Mouse (Mus musculus) left cerebral cortex, adult 2 months (tissue): ENCODE data around the gene Smim4. TPM values are rescaled to one million over a fixed set of nuclear protein-coding genes. Genes with fewer than 3 reads are reported as not detected.

ENCODE experiments used
- DNase-seq, 2 experiments: peaks; one replicate each; pipeline ENCODE4 v3.0.0; 2021 to 2022; ENCODE audit warnings: low spot score in 2 of 2, mixed read lengths in 1 of 2; ENCODE audit errors: extremely low spot score in 1 of 2
- H3K27ac ChIP-seq: fragments of 200-600 bp; 2 replicates; pipeline ENCODE4 v1.8.1; 2022
- H3K4me3 ChIP-seq: fragments of 200-600 bp; 2 replicates; pipeline ENCODE4 v1.8.1; 2022
- CTCF ChIP-seq: fragments of 200-600 bp; IDR thresholded peaks from 2 replicates; pipeline ENCODE4 v1.8.1; 2022; ENCODE audit warnings: antibody characterized with exemption, mild to moderate bottlenecking, moderate library complexity
- intact Hi-C: fragments of 180-260 bp; cut with DNase I; formaldehyde crosslinking; loops from one replicate; pipeline ENCODE4 v1.15.1; 2025
- total RNA-seq, 2 experiments: library from RNA; stranded (reverse); gene quantifications; 2 replicates each; pipeline ENCODE4 v1.2.3; 2021

Gene Smim4
- total RNA-seq, 2 experiments from 2014 or later, result 21.9 to 23.5 TPM

GRCm38 (mm10) chr14:31087433-31087832 is 41.3 kb downstream of the Smim4 start:
- no peak overlapping the region for H3K27ac ChIP-seq
- H3K4me3 ChIP-seq, result no peak overlapping the region
- no peak for DNase-seq
- intact Hi-C loops, result no loop called here
- TF ChIP-seq CTCF, result no peak; the same call in 1 of the 2 replicates

GRCm38 (mm10) chr14:31081147-31081546 is 47.6 kb downstream of the Smim4 start:
- no peak for DNase-seq
- Histone ChIP-seq H3K4me3 (no peak overlapping the region), H3K27ac (no peak overlapping the region)
- intact Hi-C loops, result no loop called here
- TF ChIP-seq CTCF, result no peak

GRCm38 (mm10) chr14:31079313-31080028 is 49.3 kb downstream of the Smim4 start:
- no peak overlapping the region for H3K27ac ChIP-seq
- intact Hi-C loops, result no loop called here
- no peak for TF ChIP-seq CTCF

GRCm38 (mm10) chr14:31078597-31079208 is 50.1 kb downstream of the Smim4 start:
- no peak for DNase-seq
- intact Hi-C loops, result no loop called here
- TF ChIP-seq CTCF, result no peak
- Histone ChIP-seq H3K4me3 (no peak overlapping the region), H3K27ac (no peak overlapping the region)

More at GRCm38 (mm10) chr14:31079313-31080028, 49.3 kb downstream of the Smim4 start:
- DNase-seq, result no peak
- no peak overlapping the region for H3K4me3 ChIP-seq

GRCm38 (mm10) chr14:31069086-31069733 is 59.5 kb downstream of the Smim4 start:
- no peak for DNase-seq
- Histone ChIP-seq H3K27ac (no peak overlapping the region), H3K4me3 (no peak overlapping the region)
- TF ChIP-seq CTCF, result no peak
- intact Hi-C loops, result loop anchor here (5.0 kb wide), 1 partner anchor 37 kb away; no protein-coding TSS in a partner anchor

- peak; percentile 50 for TF ChIP-seq CTCF
- intact Hi-C loops, result loop anchor here (5.0 kb wide), 1 partner anchor 80 kb away; no protein-coding TSS in a partner anchor
- H3K4me3 ChIP-seq, result no peak overlapping the region
- no peak overlapping the region for H3K27ac ChIP-seq
- DNase-seq, result no peak
These were observed 66.5 kb downstream of the Smim4 start for GRCm38 (mm10) chr14:31062277-31062676.

- no peak for TF ChIP-seq CTCF
- H3K4me3 ChIP-seq, result no peak overlapping the region
- no peak for DNase-seq
- no peak overlapping the region for H3K27ac ChIP-seq
- intact Hi-C loops, result loop anchor here (5.0 kb wide), 1 partner anchor 34 kb away; no protein-coding TSS in a partner anchor
These were observed 82.9 kb downstream of the Smim4 start for GRCm38 (mm10) chr14:31045817-31046216.

- no peak for DNase-seq
- no peak overlapping the region for H3K4me3 ChIP-seq
- TF ChIP-seq CTCF, result no peak
- intact Hi-C loops, result loop anchor here (5.0 kb wide), 1 partner anchor 33 kb away; no protein-coding TSS in a partner anchor
- H3K27ac ChIP-seq, result no peak overlapping the region
These were observed 83.5 kb downstream of the Smim4 start for GRCm38 (mm10) chr14:31045296-31045695.

Other genes with a start within 250 kb of the Smim4 start
- 1 to 10 TPM; 2.1 to 3.5 TPM for gene Mustn1, start 249.8 kb downstream of the Smim4 start, total RNA-seq
- under 1 TPM in 1 of 2 experiments, not detected in 1; 0.12 TPM for gene Itih4, start 242.5 kb downstream of the Smim4 start, total RNA-seq
- gene Itih3, start 205.2 kb downstream of the Smim4 start, total RNA-seq, result 10 to 100 TPM; 24.6 to 24.7 TPM
- gene Itih1, start 185.7 kb downstream of the Smim4 start, total RNA-seq, result not detected
- gene Nek4, start 177.6 kb downstream of the Smim4 start, total RNA-seq, result 10 to 100 TPM; 18.8 to 19.2 TPM
- 10 to 100 TPM; 42.1 to 44.3 TPM for gene Glt8d1, start 127.6 kb downstream of the Smim4 start, total RNA-seq
- gene Spcs1, start 127.3 kb downstream of the Smim4 start, total RNA-seq, result 100 to 1,000 TPM; 137 to 156 TPM
- gene Pbrm1, start 109.8 kb downstream of the Smim4 start, total RNA-seq, result 10 to 100 TPM; 56.9 to 58.0 TPM
- gene Gnl3, start 109.8 kb downstream of the Smim4 start, total RNA-seq, result 10 to 100 TPM; 50.5 to 51.0 TPM
- gene Nt5dc2, start 2.1 kb upstream of the Smim4 start, total RNA-seq, result 1 to 10 TPM; 2.5 to 2.8 TPM
- 10 to 100 TPM; 21.2 to 29.4 TPM for gene Stab1, start 39.7 kb upstream of the Smim4 start, total RNA-seq
- gene Tnnc1, start 79.4 kb upstream of the Smim4 start, total RNA-seq, result 10 to 100 TPM; 33.8 to 37.7 TPM
- 100 to 1,000 TPM; 387 to 407 TPM for gene Nisch, start 88.0 kb upstream of the Smim4 start, total RNA-seq
- gene Sema3g, start 88.9 kb upstream of the Smim4 start, total RNA-seq, result 1 to 10 TPM; 5.4 to 6.1 TPM
- 1 to 10 TPM; 3.3 to 4.3 TPM for gene Phf7, start 122.4 kb upstream of the Smim4 start, total RNA-seq
- gene Bap1, start 122.5 kb upstream of the Smim4 start, total RNA-seq, result 100 to 1,000 TPM; 142 to 146 TPM
- 1 to 10 TPM; 4.6 to 5.8 TPM for gene Dnah1, start 194.9 kb upstream of the Smim4 start, total RNA-seq
- 10 to 100 TPM; 33.8 to 38.3 TPM for gene Capn7, start 207.7 kb upstream of the Smim4 start, total RNA-seq